Mouse (Mus musculus): ENCODE measurements around the gene Zfp628.

Gene Zfp628

GRCm38 (mm10) chr7:4919096-4919495 is 4.1 kb downstream of the Zfp628 start:
- no peak for DNase-seq

- no peak for DNase-seq
These were observed 5.0 kb downstream of the Zfp628 start for GRCm38 (mm10) chr7:4919971-4920370.

GRCm38 (mm10) chr7:4920496-4920895 is 5.5 kb downstream of the Zfp628 start:
- DNase-seq, result no peak

- DNase-seq, result no peak
These were observed 6.2 kb downstream of the Zfp628 start for GRCm38 (mm10) chr7:4920976-4921823.

GRCm38 (mm10) chr7:4921824-4922482 is 6.9 kb downstream of the Zfp628 start, which contains the start of gene Nat14:
Gene Nat14 (plus strand): TSS chr7:4922028.
- DNase-seq, result no peak

GRCm38 (mm10) chr7:4922508-4922907 is 7.5 kb downstream of the Zfp628 start:
- peak; percentile 66 for DNase-seq

- DNase-seq, result no peak
These were observed 8.0 kb downstream of the Zfp628 start for GRCm38 (mm10) chr7:4922931-4923565.

GRCm38 (mm10) chr7:4923586-4924364 is 8.8 kb downstream of the Zfp628 start:
- peak; percentile 50 for DNase-seq

- DNase-seq, result no peak
These were observed 9.5 kb downstream of the Zfp628 start for GRCm38 (mm10) chr7:4924483-4924882.

GRCm38 (mm10) chr7:4924891-4925301 is 9.9 kb downstream of the Zfp628 start:
- DNase-seq, result peak; percentile 43

- peak; percentile 35 for DNase-seq
These were observed 10.7 kb downstream of the Zfp628 start, which contains the start of gene Ssc5d for GRCm38 (mm10) chr7:4925441-4926381. Gene Ssc5d (plus strand): TSS chr7:4925785.

- no peak for DNase-seq
These were observed 11.8 kb downstream of the Zfp628 start for GRCm38 (mm10) chr7:4926849-4927248.

GRCm38 (mm10) chr7:4927711-4928110 is 12.7 kb downstream of the Zfp628 start:
- DNase-seq, result peak; percentile 38

- no peak for DNase-seq
These were observed 13.3 kb downstream of the Zfp628 start for GRCm38 (mm10) chr7:4928323-4928722.

- no peak for DNase-seq
These were observed 18.1 kb downstream of the Zfp628 start for GRCm38 (mm10) chr7:4933103-4933502.

- no peak for DNase-seq
These were observed 19.3 kb downstream of the Zfp628 start for GRCm38 (mm10) chr7:4934160-4934914.

GRCm38 (mm10) chr7:4936832-4937231 is 21.8 kb downstream of the Zfp628 start:
- no peak for DNase-seq

- DNase-seq, result no peak
These were observed 22.4 kb downstream of the Zfp628 start for GRCm38 (mm10) chr7:4937392-4937791.

GRCm38 (mm10) chr7:4938456-4938855 is 23.4 kb downstream of the Zfp628 start:
- DNase-seq, result peak; percentile 84

GRCm38 (mm10) chr7:4940068-4940479 is 25.1 kb downstream of the Zfp628 start:
- peak; percentile 92 for DNase-seq

GRCm38 (mm10) chr7:4942673-4943072 is 27.7 kb downstream of the Zfp628 start:
- no peak for DNase-seq
